Mouse (Mus musculus): ENCODE measurements around the gene Prn. TPM values are rescaled to one million over a fixed set of nuclear protein-coding genes. Genes with fewer than 3 reads are reported as not detected.
A peak's percentile ranks its signal among the peaks of the same experiment; 100 is the strongest.

Gene Prn
- not detected in 2 replicates for polyA plus RNA-seq (2012; ENCODE audit: insufficient read depth, low replicate concordance)

DNA sequence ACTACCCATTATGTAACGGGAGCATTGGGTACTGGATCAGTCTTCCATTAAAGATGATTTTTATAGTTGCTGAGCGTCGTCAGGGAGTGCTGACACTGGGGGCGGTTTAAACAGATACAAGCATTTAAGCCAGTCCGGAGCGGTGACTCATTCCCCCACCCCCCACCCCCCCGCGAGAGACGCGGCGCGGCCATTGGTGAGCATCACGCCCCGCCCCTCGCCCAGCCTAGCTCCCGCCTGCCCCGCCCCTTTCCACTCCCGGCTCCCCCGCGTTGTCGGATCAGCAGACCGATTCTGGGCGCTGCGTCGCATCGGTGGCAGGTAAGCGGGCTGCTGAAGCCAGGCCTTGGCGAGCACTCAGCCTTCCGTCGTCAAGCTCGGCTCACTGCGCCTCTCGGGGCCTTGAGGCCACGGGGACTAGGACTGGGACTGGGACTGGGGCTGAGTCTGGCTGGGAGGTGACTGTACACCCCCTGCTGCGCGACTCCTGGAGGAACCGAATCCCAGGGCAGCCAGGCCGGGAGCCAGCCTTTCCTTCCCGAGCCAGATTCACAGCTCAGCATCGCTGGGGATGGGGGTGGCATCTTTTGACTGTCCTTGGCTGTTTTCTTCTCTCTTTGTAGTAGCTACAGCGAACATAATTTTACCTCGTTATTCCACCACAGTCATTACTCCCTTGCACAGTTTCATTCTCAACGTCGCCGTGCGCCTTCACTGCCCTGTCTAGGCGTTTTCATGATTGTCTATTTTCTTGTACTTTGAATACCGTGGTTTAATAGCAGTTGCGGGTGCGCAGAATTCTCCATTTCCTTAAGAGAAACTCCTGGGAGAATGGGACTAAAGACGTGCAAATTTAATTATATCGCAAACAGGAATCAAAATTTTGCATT is at the start of gene Prn, which contains the start of gene Prnp:
Gene Prn, plus strand, starts transcription at position 275 of the 890 bp plus-strand sequence.
Gene Prnp, plus strand, starts transcription at position 246 of the 890 bp plus-strand sequence.
- H3K36me3 ChIP-seq (replicated peaks; ENCODE audit: low read length) = no peaks in the 10 kb centered on the region
- no peaks in the 10 kb centered on the region for H3K27me3 ChIP-seq (replicated peaks)
- H3K9me3 ChIP-seq = no peaks in the 10 kb centered on the region
- peak within 1 kb of the TSS; percentile 98 for H3K4me3 ChIP-seq (replicated peaks)
- H3K4me1 ChIP-seq = peaks cover 45% of the 10 kb centered on the region
- TF ChIP-seq FLI1 (IDR thresholded peaks at IDR 0.05; ENCODE audit: low read length) (no peak), GATA1 (IDR thresholded peaks at IDR 0.05; ENCODE audit: borderline replicate concordance, low read length) (no peak)

DNA sequence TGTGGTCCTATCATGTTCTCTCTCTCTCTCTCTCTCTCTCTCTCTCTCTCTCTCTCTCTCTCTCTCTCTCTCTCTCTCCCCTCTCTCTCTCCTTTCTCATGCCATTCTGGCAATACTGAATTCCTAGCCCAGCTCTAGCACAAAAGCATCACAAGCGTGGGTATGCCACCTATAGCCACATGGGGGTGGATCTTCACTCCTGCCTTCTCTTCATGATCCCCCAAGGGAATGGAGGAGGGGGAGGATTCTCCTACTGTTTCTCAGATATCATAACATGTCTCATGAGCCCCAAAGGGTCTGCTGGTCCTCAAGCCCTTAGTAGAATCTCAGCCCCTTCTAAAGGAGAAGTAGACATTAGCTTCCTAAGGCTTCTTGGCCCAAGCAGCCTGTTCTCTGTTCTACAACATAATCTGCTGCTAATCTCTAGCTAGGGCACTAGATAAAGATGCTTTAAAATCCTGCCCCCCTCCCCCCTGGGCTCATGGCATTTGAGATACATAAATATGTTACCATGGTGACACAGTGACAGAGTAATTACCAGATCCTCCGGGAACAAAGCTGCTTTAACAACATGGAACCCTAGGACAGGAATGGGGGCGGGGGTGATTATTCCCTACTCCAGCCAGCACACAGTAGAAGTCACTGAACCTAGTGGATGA is 47.0 kb upstream of the Prn start:
- Histone ChIP-seq H3K4me3 (replicated peaks) (no peak overlapping the region), H3K9me3 (no peaks in the 10 kb centered on the region), H3K4me1 (peaks cover 16% of the 10 kb centered on the region), H3K27me3 (replicated peaks) (peaks cover 28% of the 10 kb centered on the region), H3K36me3 (replicated peaks; ENCODE audit: low read length) (no peaks in the 10 kb centered on the region)
- no peak for TF ChIP-seq FLI1 (IDR thresholded peaks at IDR 0.05; ENCODE audit: low read length)
- no peak for TF ChIP-seq GATA1 (IDR thresholded peaks at IDR 0.05; ENCODE audit: borderline replicate concordance, low read length)

DNA sequence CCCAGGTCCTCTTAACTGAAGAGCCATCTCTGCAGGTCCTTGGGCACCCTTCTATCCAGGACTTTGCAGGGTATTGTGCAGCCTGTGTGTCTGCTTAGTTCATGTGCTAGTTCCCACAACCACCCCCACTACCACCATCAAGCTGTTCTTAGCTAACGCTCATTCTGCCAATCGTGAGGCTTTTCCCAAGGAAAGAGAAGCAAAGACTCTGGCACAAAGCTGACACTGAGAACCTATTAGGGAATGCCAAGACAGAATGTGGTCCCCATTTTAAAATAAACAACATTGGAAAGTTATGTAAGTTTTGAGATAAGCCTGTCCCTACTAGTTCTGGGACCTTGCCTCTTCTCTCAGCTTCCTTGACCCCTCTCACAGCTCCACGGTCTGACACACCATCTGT is 46.3 kb upstream of the Prn start:
- H3K27me3 ChIP-seq (replicated peaks) = peaks cover 26% of the 10 kb centered on the region
- H3K36me3 ChIP-seq (replicated peaks; ENCODE audit: low read length) = no peaks in the 10 kb centered on the region
- no peak overlapping the region for H3K4me3 ChIP-seq (replicated peaks)
- TF ChIP-seq GATA1 (IDR thresholded peaks at IDR 0.05; ENCODE audit: borderline replicate concordance, low read length) = no peak
- no peak for TF ChIP-seq FLI1 (IDR thresholded peaks at IDR 0.05; ENCODE audit: low read length)
- H3K4me1 ChIP-seq = peaks cover 9% of the 10 kb centered on the region
- H3K9me3 ChIP-seq = no peaks in the 10 kb centered on the region

DNA sequence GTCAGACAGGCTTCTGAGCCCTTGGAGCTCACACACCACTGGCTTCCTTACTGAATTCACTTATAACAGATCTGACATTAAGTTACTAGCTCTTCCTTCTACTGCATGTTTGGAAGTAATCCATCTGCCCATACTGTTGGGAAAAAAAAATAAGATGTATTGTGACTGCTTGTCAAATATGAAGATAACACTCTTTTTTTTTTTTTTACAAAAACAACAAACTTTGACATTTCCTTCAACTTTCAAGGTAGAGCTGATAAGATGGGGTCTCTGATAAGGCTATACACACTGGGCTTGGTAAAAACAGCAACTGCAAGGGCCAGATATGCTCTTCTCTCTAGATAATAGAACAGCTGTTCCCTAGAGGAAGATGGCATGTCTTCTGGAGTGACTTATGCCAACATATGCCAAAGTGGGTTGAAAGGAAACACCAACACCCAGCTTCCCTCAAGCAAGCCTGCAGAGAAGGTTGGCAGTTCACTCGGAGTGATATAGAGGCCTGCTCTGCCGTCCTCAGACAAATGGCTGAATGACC is 45.4 kb upstream of the Prn start:
- H3K27me3 ChIP-seq (replicated peaks) = peaks cover 24% of the 10 kb centered on the region
- TF ChIP-seq GATA1 (IDR thresholded peaks at IDR 0.05; ENCODE audit: borderline replicate concordance, low read length) (no peak), FLI1 (IDR thresholded peaks at IDR 0.05; ENCODE audit: low read length) (no peak)
- H3K4me1 ChIP-seq = peaks cover 7% of the 10 kb centered on the region; the same call in 1 of the 2 replicates

DNA sequence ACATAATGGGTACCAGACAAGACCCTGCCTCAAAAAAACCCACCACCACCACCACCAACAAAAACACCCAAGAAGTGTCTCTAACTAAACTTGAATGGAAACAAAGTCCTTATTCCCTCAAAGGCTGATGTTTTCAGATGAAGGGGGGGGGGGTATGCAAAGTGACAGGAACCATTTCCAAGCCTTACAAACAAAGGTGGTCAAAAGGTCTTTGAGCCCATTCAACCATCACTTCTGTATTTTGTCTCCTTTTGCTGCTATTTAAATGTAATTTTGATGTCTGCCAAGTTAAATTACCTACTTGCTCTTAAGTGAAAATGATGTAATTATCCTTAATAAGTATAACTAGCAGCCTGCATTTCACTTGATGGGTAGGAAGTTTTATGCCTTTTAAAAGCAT is 43.1 kb upstream of the Prn start:
- Histone ChIP-seq H3K4me1 (peaks cover 11% of the 10 kb centered on the region; the same call in 1 of the 2 replicates), H3K9me3 (peaks cover 3% of the 10 kb centered on the region), H3K4me3 (replicated peaks) (no peak overlapping the region), H3K36me3 (replicated peaks; ENCODE audit: low read length) (no peaks in the 10 kb centered on the region), H3K27me3 (replicated peaks) (peaks cover 8% of the 10 kb centered on the region)
- no peak for TF ChIP-seq FLI1 (IDR thresholded peaks at IDR 0.05; ENCODE audit: low read length)
- TF ChIP-seq GATA1 (IDR thresholded peaks at IDR 0.05; ENCODE audit: borderline replicate concordance, low read length) = no peak

More for the DNA sequence above, 45.4 kb upstream of the Prn start:
- H3K36me3 ChIP-seq (replicated peaks; ENCODE audit: low read length) = no peaks in the 10 kb centered on the region
- no peaks in the 10 kb centered on the region for H3K9me3 ChIP-seq
- H3K4me3 ChIP-seq (replicated peaks) = no peak overlapping the region

DNA sequence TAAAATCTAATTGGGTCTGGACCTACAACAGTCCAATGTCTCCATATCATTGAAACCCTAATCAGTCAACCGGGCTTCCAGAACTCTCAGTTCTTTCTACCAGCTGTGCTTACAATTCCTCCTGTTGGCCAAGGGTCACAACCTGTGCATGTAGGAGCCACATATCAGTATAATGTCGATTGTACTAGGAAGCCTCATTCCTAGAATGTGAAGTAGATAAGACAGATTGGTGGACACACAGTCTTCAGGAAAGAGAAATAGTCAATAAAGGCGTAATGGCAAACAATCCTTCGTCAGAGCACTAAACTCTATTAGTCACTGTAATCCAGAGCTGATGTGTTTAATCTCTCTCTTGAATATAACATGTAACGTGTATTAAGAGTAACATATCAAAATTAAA is 40.8 kb upstream of the Prn start:
- H3K4me1 ChIP-seq = peaks cover 7% of the 10 kb centered on the region; the same call in 1 of the 2 replicates
- H3K27me3 ChIP-seq (replicated peaks) = peaks cover 4% of the 10 kb centered on the region
- H3K4me3 ChIP-seq (replicated peaks) = no peak overlapping the region
- no peaks in the 10 kb centered on the region for H3K36me3 ChIP-seq (replicated peaks; ENCODE audit: low read length)
- TF ChIP-seq GATA1 (IDR thresholded peaks at IDR 0.05; ENCODE audit: borderline replicate concordance, low read length) = no peak
- no peak for TF ChIP-seq FLI1 (IDR thresholded peaks at IDR 0.05; ENCODE audit: low read length)
- peaks cover 7% of the 10 kb centered on the region for H3K9me3 ChIP-seq

DNA sequence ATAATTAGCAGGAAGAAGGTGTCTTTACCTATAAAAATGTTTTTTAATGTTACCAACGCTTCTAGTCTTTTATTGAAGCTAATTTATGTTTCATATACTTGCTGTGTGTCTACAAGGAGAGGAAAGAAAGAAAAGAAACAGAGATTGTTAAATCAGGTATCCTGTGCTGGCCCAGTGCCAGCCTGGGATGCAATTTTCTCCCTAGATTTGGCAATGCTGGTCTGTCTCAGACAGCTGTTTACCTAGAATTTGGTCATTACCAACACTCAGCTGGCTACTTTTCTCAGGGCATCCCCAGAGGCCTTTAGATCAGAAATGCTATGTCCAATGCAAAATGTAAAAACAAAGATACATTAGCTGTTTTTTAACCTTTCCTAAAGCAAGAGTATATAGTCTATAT is 36.4 kb upstream of the Prn start:
- H3K27me3 ChIP-seq (replicated peaks) = peaks cover 10% of the 10 kb centered on the region
- 0 out of 2 replicates have a peak, but pooled peaks cover 4% of the 10 kb centered on the region for H3K4me1 ChIP-seq
- H3K9me3 ChIP-seq = peaks cover 11% of the 10 kb centered on the region
- TF ChIP-seq FLI1 (IDR thresholded peaks at IDR 0.05; ENCODE audit: low read length) = no peak
- H3K36me3 ChIP-seq (replicated peaks; ENCODE audit: low read length) = no peaks in the 10 kb centered on the region
- no peak overlapping the region for H3K4me3 ChIP-seq (replicated peaks)

DNA sequence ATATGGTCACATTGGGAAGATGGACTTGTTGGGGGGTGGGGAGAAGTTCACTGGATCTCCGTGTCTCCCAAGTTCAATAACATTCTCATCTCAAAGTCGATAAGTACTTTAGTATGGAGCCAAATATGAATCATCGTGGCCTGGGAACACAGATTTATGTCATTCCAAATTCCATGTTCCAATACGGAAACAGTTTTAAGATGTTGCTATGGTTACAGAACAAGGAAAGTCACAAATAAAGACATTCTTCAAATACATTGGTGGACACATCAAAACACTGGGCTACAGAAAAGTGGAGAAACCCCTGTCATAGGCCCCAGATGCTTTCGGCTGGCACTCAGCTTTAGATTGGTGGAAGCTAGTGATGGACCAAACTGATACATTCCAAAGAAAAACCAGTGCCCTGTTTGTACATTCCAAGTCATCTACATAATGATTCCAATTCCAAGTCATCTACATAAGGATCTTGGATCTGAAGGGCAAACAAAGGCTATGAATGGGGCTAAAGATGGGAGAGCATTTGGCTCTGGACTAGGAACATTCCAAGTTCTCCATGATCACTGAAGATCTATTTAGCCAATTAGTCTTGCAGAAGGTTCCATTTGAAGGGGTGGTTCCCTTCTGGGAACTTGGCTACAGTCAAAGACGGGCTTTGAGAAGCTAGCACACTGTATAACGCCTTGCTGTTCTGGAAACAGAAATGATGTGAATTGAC is 33.0 kb upstream of the Prn start:
- no peaks in the 10 kb centered on the region for H3K36me3 ChIP-seq (replicated peaks; ENCODE audit: low read length)
- no peak for TF ChIP-seq GATA1 (IDR thresholded peaks at IDR 0.05; ENCODE audit: borderline replicate concordance, low read length)
- no peak for TF ChIP-seq FLI1 (IDR thresholded peaks at IDR 0.05; ENCODE audit: low read length)
- H3K4me3 ChIP-seq (replicated peaks) = no peak overlapping the region
- H3K27me3 ChIP-seq (replicated peaks) = peaks cover 19% of the 10 kb centered on the region
- H3K9me3 ChIP-seq = peaks cover 8% of the 10 kb centered on the region
- no peaks in the 10 kb centered on the region for H3K4me1 ChIP-seq

DNA sequence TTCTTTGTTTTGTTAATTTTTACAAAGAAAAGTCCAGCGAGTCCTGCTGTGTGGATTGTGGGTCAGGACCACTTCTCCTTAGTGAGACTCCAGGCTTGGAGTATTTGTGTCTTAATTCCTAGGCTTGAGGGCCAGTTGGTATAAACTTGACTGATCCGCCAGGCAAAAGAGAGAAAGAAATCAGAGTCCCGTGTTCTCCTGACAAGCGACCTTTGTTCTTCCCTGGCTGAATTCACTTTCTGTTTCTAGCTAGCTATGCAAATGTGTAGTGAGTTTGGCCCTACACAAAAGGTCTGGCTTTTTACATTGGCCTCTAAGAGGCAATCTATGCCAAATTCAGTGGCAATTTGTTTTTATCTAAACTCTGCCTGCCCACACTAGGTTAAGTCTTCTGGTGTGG is 28.0 kb upstream of the Prn start:
- no peaks in the 10 kb centered on the region for H3K36me3 ChIP-seq (replicated peaks; ENCODE audit: low read length)
- TF ChIP-seq GATA1 (IDR thresholded peaks at IDR 0.05; ENCODE audit: borderline replicate concordance, low read length) (no peak), FLI1 (IDR thresholded peaks at IDR 0.05; ENCODE audit: low read length) (no peak)
- peaks cover 39% of the 10 kb centered on the region for H3K27me3 ChIP-seq (replicated peaks)
- no peaks in the 10 kb centered on the region for H3K9me3 ChIP-seq
- H3K4me3 ChIP-seq (replicated peaks) = no peak overlapping the region
- peaks cover 19% of the 10 kb centered on the region for H3K4me1 ChIP-seq
